Mouse (Mus musculus): ENCODE measurements around the gene Cd247. TPM values are rescaled to one million over a fixed set of nuclear protein-coding genes. Genes with fewer than 3 reads are reported as not detected.
A peak's percentile ranks its signal among the peaks of the same experiment; 100 is the strongest.

Gene Cd247
- total RNA-seq, 4 experiments from 2014 or later = 0.16 to 1.1 (median 0.46) TPM

- no peak for DNase-seq (ENCODE audit: low spot score)
These were observed 29.8 kb downstream of the Cd247 start for GRCm38 (mm10) chr1:165818145-165818860.

GRCm38 (mm10) chr1:165819147-165819546 lies 30.7 kb downstream of the Cd247 start:
- DNase-seq (ENCODE audit: low spot score) = peak; percentile 50

GRCm38 (mm10) chr1:165822031-165822430 lies 33.5 kb downstream of the Cd247 start:
- no peak for DNase-seq (ENCODE audit: low spot score)

- DNase-seq (ENCODE audit: low spot score) = no peak
These were observed 39.7 kb downstream of the Cd247 start for GRCm38 (mm10) chr1:165828173-165828572.

GRCm38 (mm10) chr1:165828615-165829014 lies 40.1 kb downstream of the Cd247 start:
- no peak for DNase-seq (ENCODE audit: low spot score)

- no peak for DNase-seq (ENCODE audit: low spot score)
These were observed 41.4 kb downstream of the Cd247 start for GRCm38 (mm10) chr1:165829890-165830289.

- no peak for DNase-seq (ENCODE audit: low spot score)
These were observed 44.8 kb downstream of the Cd247 start for GRCm38 (mm10) chr1:165833244-165833643.

GRCm38 (mm10) chr1:165833910-165834632 lies 45.6 kb downstream of the Cd247 start:
- DNase-seq (ENCODE audit: low spot score) = no peak

- DNase-seq (ENCODE audit: low spot score) = no peak
These were observed 46.1 kb downstream of the Cd247 start for GRCm38 (mm10) chr1:165834633-165834975.

GRCm38 (mm10) chr1:165836461-165836860 lies 48.0 kb downstream of the Cd247 start:
- DNase-seq (ENCODE audit: low spot score) = no peak

- no peak for DNase-seq (ENCODE audit: low spot score)
These were observed 49.1 kb downstream of the Cd247 start for GRCm38 (mm10) chr1:165837546-165837945.

- DNase-seq (ENCODE audit: low spot score) = no peak
These were observed 50.7 kb downstream of the Cd247 start for GRCm38 (mm10) chr1:165839201-165839600.

GRCm38 (mm10) chr1:165840548-165841230 lies 52.2 kb downstream of the Cd247 start:
- no peak for DNase-seq (ENCODE audit: low spot score)

GRCm38 (mm10) chr1:165842170-165842569 lies 53.7 kb downstream of the Cd247 start:
- DNase-seq (ENCODE audit: low spot score) = no peak

GRCm38 (mm10) chr1:165843586-165843985 lies 55.1 kb downstream of the Cd247 start:
- no peak for DNase-seq (ENCODE audit: low spot score)

- no peak for DNase-seq (ENCODE audit: low spot score)
These were observed 56.0 kb downstream of the Cd247 start for GRCm38 (mm10) chr1:165844466-165844951.

- DNase-seq (ENCODE audit: low spot score) = no peak
These were observed 56.5 kb downstream of the Cd247 start for GRCm38 (mm10) chr1:165844956-165845355.

- no peak for DNase-seq (ENCODE audit: low spot score)
These were observed 56.9 kb downstream of the Cd247 start for GRCm38 (mm10) chr1:165845366-165845765.

- DNase-seq (ENCODE audit: low spot score) = no peak
These were observed 59.9 kb downstream of the Cd247 start for GRCm38 (mm10) chr1:165848417-165848816.

GRCm38 (mm10) chr1:165848881-165849280 lies 60.4 kb downstream of the Cd247 start:
- DNase-seq (ENCODE audit: low spot score) = no peak

- DNase-seq (ENCODE audit: low spot score) = no peak
These were observed 61.3 kb downstream of the Cd247 start for GRCm38 (mm10) chr1:165849458-165850445.

Measured in heart, adult 8-10 months (tissue).